Mouse (Mus musculus): ENCODE measurements at regions not wholly inside any gene's neighbourhood (a gene's known extent, or its start where the extent isn't known, plus 50 kb on each side); places are given as distances from the start of the nearest gene placed in this dataset.
A peak's percentile ranks its signal among the peaks of the same experiment; 100 is the strongest.

- H3K9me3 ChIP-seq (ENCODE audit: control insufficient read depth, low read length): no peaks in the 10 kb centered on the region
- 40% methylated on average over 7 of the region's 7 CpGs for WGBS
- no peak overlapping the region for H3K9ac ChIP-seq (ENCODE audit: low read depth, low read length)
- no peaks in the 10 kb centered on the region for H3K27me3 ChIP-seq (replicated peaks; ENCODE audit: control insufficient read depth, insufficient read depth, low read length)
- H3K4me2 ChIP-seq (ENCODE audit: low read length): no peak overlapping the region
- H3K36me3 ChIP-seq (ENCODE audit: control insufficient read depth, insufficient read depth, low read length): no peaks in the 10 kb centered on the region
- no peak for ATAC-seq
- H3K4me1 ChIP-seq (ENCODE audit: control insufficient read depth, insufficient read depth, low read depth, low read length): no peaks in the 10 kb centered on the region; the same call in 1 of the 2 replicates
- no peak overlapping the region for H3K4me3 ChIP-seq (ENCODE audit: low read length)
- H3K27ac ChIP-seq (ENCODE audit: low read depth, low read length): no peak overlapping the region
Measured at GRCm38 (mm10) chr17:45836731-45837130, 103.1 kb upstream of the 1600014C23Rik start.

- Histone ChIP-seq H3K4me2 (ENCODE audit: low read length) (no peak overlapping the region), H3K27ac (ENCODE audit: low read depth, low read length) (no peak overlapping the region), H3K4me3 (ENCODE audit: low read length) (no peak overlapping the region), H3K4me1 (ENCODE audit: control insufficient read depth, insufficient read depth, low read depth, low read length) (no peaks in the 10 kb centered on the region; the same call in 1 of the 2 replicates), H3K36me3 (ENCODE audit: control insufficient read depth, insufficient read depth, low read length) (no peaks in the 10 kb centered on the region), H3K9me3 (ENCODE audit: control insufficient read depth, low read length) (peaks cover 1% of the 10 kb centered on the region; the same call in 1 of the 2 replicates), H3K27me3 (replicated peaks; ENCODE audit: control insufficient read depth, insufficient read depth, low read length) (no peaks in the 10 kb centered on the region), H3K9ac (ENCODE audit: low read depth, low read length) (no peak overlapping the region)
- 52% methylated on average over 7 of the region's 7 CpGs for WGBS
- ATAC-seq: no peak
Measured at GRCm38 (mm10) chr17:45836253-45836652, 102.6 kb upstream of the 1600014C23Rik start.

GRCm38 (mm10) chr17:45834518-45835071 is 101.0 kb upstream of the 1600014C23Rik start:
- ATAC-seq: peak; percentile 69; the same call in 1 of the 2 replicates
- no peak overlapping the region for H3K27ac ChIP-seq (ENCODE audit: low read depth, low read length)
- 52% methylated on average over 10 of the region's 10 CpGs for WGBS

GRCm38 (mm10) chr17:45830324-45830723 is 96.7 kb upstream of the 1600014C23Rik start:
- Histone ChIP-seq H3K27me3 (replicated peaks; ENCODE audit: control insufficient read depth, insufficient read depth, low read length) (no peaks in the 10 kb centered on the region), H3K36me3 (ENCODE audit: control insufficient read depth, insufficient read depth, low read length) (no peaks in the 10 kb centered on the region), H3K4me2 (ENCODE audit: low read length) (no peak overlapping the region), H3K4me1 (ENCODE audit: control insufficient read depth, insufficient read depth, low read depth, low read length) (no peaks in the 10 kb centered on the region; the same call in 1 of the 2 replicates), H3K4me3 (ENCODE audit: low read length) (no peak overlapping the region), H3K27ac (ENCODE audit: low read depth, low read length) (no peak overlapping the region), H3K9ac (ENCODE audit: low read depth, low read length) (no peak overlapping the region), H3K9me3 (ENCODE audit: control insufficient read depth, low read length) (peaks cover 12% of the 10 kb centered on the region)
- ATAC-seq: no peak
- 88% methylated on average over 5 of the region's 5 CpGs for WGBS

More at GRCm38 (mm10) chr17:45834518-45835071, 101.0 kb upstream of the 1600014C23Rik start:
- Histone ChIP-seq H3K36me3 (ENCODE audit: control insufficient read depth, insufficient read depth, low read length) (no peaks in the 10 kb centered on the region), H3K4me3 (ENCODE audit: low read length) (no peak overlapping the region), H3K9me3 (ENCODE audit: control insufficient read depth, low read length) (peaks cover 12% of the 10 kb centered on the region), H3K4me1 (ENCODE audit: control insufficient read depth, insufficient read depth, low read depth, low read length) (no peaks in the 10 kb centered on the region; the same call in 1 of the 2 replicates), H3K4me2 (ENCODE audit: low read length) (no peak overlapping the region), H3K9ac (ENCODE audit: low read depth, low read length) (no peak overlapping the region), H3K27me3 (replicated peaks; ENCODE audit: control insufficient read depth, insufficient read depth, low read length) (no peaks in the 10 kb centered on the region)

DNA sequence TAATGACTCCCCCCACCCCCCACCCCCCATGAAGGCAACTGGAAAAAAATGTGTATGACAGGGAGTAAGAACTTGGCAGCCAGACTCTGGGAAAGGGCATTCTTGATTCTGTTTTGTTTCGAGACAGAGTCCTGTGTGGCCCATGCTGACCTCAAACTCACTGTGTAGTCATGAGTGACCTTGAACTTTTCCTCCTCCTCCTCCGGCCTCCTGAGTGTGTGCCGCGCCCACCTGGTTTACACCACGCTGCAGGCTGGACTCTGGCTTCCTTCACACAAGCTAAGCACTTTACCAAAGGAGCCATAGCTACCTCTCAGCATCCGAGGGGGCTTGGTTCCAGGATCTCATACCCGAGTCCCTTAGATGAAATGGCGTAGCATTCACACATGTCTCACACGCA is 95.9 kb upstream of the 1600014C23Rik start:
- no peak overlapping the region for H3K9ac ChIP-seq (ENCODE audit: low read depth, low read length)
- H3K9me3 ChIP-seq (ENCODE audit: control insufficient read depth, low read length): peaks cover 12% of the 10 kb centered on the region
- 94% methylated on average over 9 of the region's 9 CpGs for WGBS
- no peak for ATAC-seq
- no peak overlapping the region for H3K27ac ChIP-seq (ENCODE audit: low read depth, low read length)
- no peaks in the 10 kb centered on the region for H3K36me3 ChIP-seq (ENCODE audit: control insufficient read depth, insufficient read depth, low read length)
- H3K4me3 ChIP-seq (ENCODE audit: low read length): no peak overlapping the region
- H3K27me3 ChIP-seq (replicated peaks; ENCODE audit: control insufficient read depth, insufficient read depth, low read length): no peaks in the 10 kb centered on the region
- H3K4me1 ChIP-seq (ENCODE audit: control insufficient read depth, insufficient read depth, low read depth, low read length): no peaks in the 10 kb centered on the region; the same call in 1 of the 2 replicates
- H3K4me2 ChIP-seq (ENCODE audit: low read length): no peak overlapping the region

DNA sequence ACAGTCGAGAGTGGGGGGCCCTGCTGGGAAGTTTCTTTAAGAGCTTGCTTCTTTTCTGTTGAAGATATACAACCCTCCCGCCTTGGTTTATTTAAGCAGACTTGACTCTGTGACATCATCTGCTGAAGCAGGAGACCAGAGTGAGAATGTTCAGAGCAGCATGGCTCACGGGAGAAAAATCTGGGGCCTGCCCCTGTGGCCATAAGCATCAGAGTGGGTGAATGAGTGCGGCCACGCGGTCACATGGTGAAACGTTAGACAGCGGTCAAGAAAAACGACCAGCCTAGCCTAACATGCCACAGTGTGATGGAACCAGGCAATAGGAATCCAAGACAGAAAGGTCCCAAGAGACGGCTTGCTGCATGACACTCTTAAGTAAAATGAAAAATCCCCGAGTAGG is 95.2 kb upstream of the 1600014C23Rik start:
- no peak overlapping the region for H3K4me3 ChIP-seq (ENCODE audit: low read length)
- WGBS: 74% methylated on average over 11 of the region's 11 CpGs
- ATAC-seq: no peak
- no peak overlapping the region for H3K9ac ChIP-seq (ENCODE audit: low read depth, low read length)
- H3K36me3 ChIP-seq (ENCODE audit: control insufficient read depth, insufficient read depth, low read length): no peaks in the 10 kb centered on the region
- H3K9me3 ChIP-seq (ENCODE audit: control insufficient read depth, low read length): peaks cover 12% of the 10 kb centered on the region
- H3K4me2 ChIP-seq (ENCODE audit: low read length): no peak overlapping the region
- H3K27ac ChIP-seq (ENCODE audit: low read depth, low read length): no peak overlapping the region
- H3K4me1 ChIP-seq (ENCODE audit: control insufficient read depth, insufficient read depth, low read depth, low read length): no peaks in the 10 kb centered on the region
- no peaks in the 10 kb centered on the region for H3K27me3 ChIP-seq (replicated peaks; ENCODE audit: control insufficient read depth, insufficient read depth, low read length)

DNA sequence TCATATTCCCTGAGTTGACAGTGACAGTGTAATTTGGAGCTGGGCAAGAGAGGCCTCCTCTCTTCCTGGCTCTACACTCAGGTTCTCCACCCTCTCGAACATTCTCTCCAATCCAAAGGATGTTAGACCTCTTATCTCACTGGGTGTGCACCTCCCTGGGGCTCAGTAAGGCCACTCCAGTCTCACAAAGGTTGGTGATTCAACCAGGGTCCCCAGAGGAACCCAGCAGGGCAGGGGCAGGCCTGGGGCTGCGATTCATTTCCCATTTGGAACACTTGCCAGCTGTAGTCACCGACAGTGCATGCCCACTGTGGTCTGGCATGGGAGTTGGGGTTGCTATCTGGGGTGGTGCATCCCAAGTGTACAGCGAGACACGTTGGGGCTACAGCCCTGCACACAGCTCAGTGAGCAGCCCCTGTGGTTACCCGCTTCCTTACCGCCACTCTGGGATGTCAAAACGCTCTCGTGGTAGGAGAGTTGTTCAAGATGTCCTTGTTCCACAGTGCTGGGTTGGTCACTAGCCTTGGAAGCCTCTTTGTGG is 94.7 kb upstream of the 1600014C23Rik start:
- no peak for ATAC-seq
- H3K4me3 ChIP-seq (ENCODE audit: low read length): no peak overlapping the region
- no peaks in the 10 kb centered on the region for H3K4me1 ChIP-seq (ENCODE audit: control insufficient read depth, insufficient read depth, low read depth, low read length)
- no peak overlapping the region for H3K27ac ChIP-seq (ENCODE audit: low read depth, low read length)
- H3K36me3 ChIP-seq (ENCODE audit: control insufficient read depth, insufficient read depth, low read length): no peaks in the 10 kb centered on the region
- peaks cover 12% of the 10 kb centered on the region for H3K9me3 ChIP-seq (ENCODE audit: control insufficient read depth, low read length)
- H3K4me2 ChIP-seq (ENCODE audit: low read length): no peak overlapping the region
- H3K9ac ChIP-seq (ENCODE audit: low read depth, low read length): no peak overlapping the region
- no peaks in the 10 kb centered on the region for H3K27me3 ChIP-seq (replicated peaks; ENCODE audit: control insufficient read depth, insufficient read depth, low read length)
- WGBS: 86% methylated on average over 9 of the region's 9 CpGs

- Histone ChIP-seq H3K9ac (ENCODE audit: low read depth, low read length) (no peak overlapping the region), H3K4me1 (ENCODE audit: control insufficient read depth, insufficient read depth, low read depth, low read length) (no peaks in the 10 kb centered on the region), H3K27ac (ENCODE audit: low read depth, low read length) (no peak overlapping the region), H3K4me2 (ENCODE audit: low read length) (no peak overlapping the region), H3K9me3 (ENCODE audit: control insufficient read depth, low read length) (no peaks in the 10 kb centered on the region; the same call in 1 of the 2 replicates), H3K36me3 (ENCODE audit: control insufficient read depth, insufficient read depth, low read length) (no peaks in the 10 kb centered on the region), H3K27me3 (replicated peaks; ENCODE audit: control insufficient read depth, insufficient read depth, low read length) (no peaks in the 10 kb centered on the region), H3K4me3 (ENCODE audit: low read length) (no peak overlapping the region)
- ATAC-seq: no peak
- 57% methylated on average over 8 of the region's 8 CpGs for WGBS
Measured at GRCm38 (mm10) chr17:45824977-45825376, 91.3 kb upstream of the 1600014C23Rik start.

GRCm38 (mm10) chr17:45823501-45823900 is 89.9 kb upstream of the 1600014C23Rik start:
- Histone ChIP-seq H3K27me3 (replicated peaks; ENCODE audit: control insufficient read depth, insufficient read depth, low read length) (no peaks in the 10 kb centered on the region), H3K27ac (ENCODE audit: low read depth, low read length) (no peak overlapping the region), H3K4me1 (ENCODE audit: control insufficient read depth, insufficient read depth, low read depth, low read length) (no peaks in the 10 kb centered on the region), H3K9me3 (ENCODE audit: control insufficient read depth, low read length) (no peaks in the 10 kb centered on the region), H3K36me3 (ENCODE audit: control insufficient read depth, insufficient read depth, low read length) (no peaks in the 10 kb centered on the region), H3K9ac (ENCODE audit: low read depth, low read length) (no peak overlapping the region), H3K4me2 (ENCODE audit: low read length) (no peak overlapping the region), H3K4me3 (ENCODE audit: low read length) (no peak overlapping the region)
- WGBS: 90% methylated on average over 5 of the region's 5 CpGs
- no peak for ATAC-seq

All from hindbrain, embryonic 16.5 days (tissue).